Mouse (Mus musculus) kidney, postnatal 0 days (tissue): ENCODE measurements around the gene Mybbp1a. TPM values are rescaled to one million over a fixed set of nuclear protein-coding genes. Genes with fewer than 3 reads are reported as not detected.

ENCODE experiments used
- ATAC-seq: fragments of 200-750 bp; cut with Nextera tagmentation; replicated peaks from 2 replicates; pipeline ENCODE4 v1.8.0; 2017; ENCODE audit warnings: low read depth, moderate number of reproducible peaks, moderate TSS enrichment, moderate library complexity; ENCODE audit not compliant: low FRiP score
- DNase-seq: peaks from one replicate; pipeline ENCODE4 v3.0.0-alpha.2; 2016; ENCODE audit warnings: low spot score
- H3K27ac ChIP-seq: fragments of 300-500 bp; sonication (generic); 2 replicates; pipeline ENCODE4 v1.5.1; 2014; ENCODE audit warnings: mild to moderate bottlenecking
- H3K27me3 ChIP-seq: fragments of 300-500 bp; sonication (generic); 2 replicates; pipeline ENCODE4 v1.6.1; 2014; ENCODE audit warnings: low read length, mixed read lengths; ENCODE audit not compliant: insufficient read depth
- H3K36me3 ChIP-seq: fragments of 300-500 bp; sonication (generic); 2 replicates; pipeline ENCODE4 v1.6.1; 2014; ENCODE audit warnings: low read length, mixed read lengths; ENCODE audit not compliant: insufficient read depth
- H3K4me1 ChIP-seq: fragments of 300-500 bp; sonication (generic); replicated peaks from 2 replicates; pipeline ENCODE4 v1.6.1; 2014; ENCODE audit warnings: antibody characterized with exemption, low read length, mixed read lengths; ENCODE audit not compliant: insufficient read depth
- H3K4me2 ChIP-seq: fragments of 300-500 bp; sonication (generic); 2 replicates; pipeline ENCODE4 v1.6.1; 2014; ENCODE audit warnings: mild to moderate bottlenecking, low read length, moderate library complexity, mixed read lengths
- H3K4me3 ChIP-seq: fragments of 300-500 bp; sonication (generic); replicated peaks from 2 replicates; pipeline ENCODE4 v1.5.1; 2014; ENCODE audit warnings: low read depth, low read length
- H3K9ac ChIP-seq: fragments of 300-500 bp; sonication (generic); 2 replicates; pipeline ENCODE4 v1.6.1; 2014; ENCODE audit warnings: low read depth, low read length
- H3K9me3 ChIP-seq: fragments of 300-500 bp; sonication (generic); replicated peaks from 2 replicates; pipeline ENCODE4 v1.6.1; 2016; ENCODE audit warnings: low read length, inconsistent platforms, mixed read lengths
- CTCF ChIP-seq: IDR thresholded peaks from 2 replicates; pipeline ENCODE4 v1.5.1; 2016; ENCODE audit warnings: antibody characterized with exemption, low read depth, mild to moderate bottlenecking, moderate library complexity
- WGBS: fragments of 180-500 bp; shearing (Covaris S2); extraction: QIAGEN DNeasy Blood & Tissue Kit; methylation state at CpG from one replicate; pipeline ENCODE4 v1.1.7; 2014; 5-methylcytosine and 5-hydroxymethylcytosine counted together
- polyA plus RNA-seq: library from polyadenylated mRNA; unstranded; fragments of >200 nt; fragmentation: Nextera tagmentation; extraction: Ambion mirVana; gene quantifications from 2 replicates; pipeline ENCODE4 v1.2.1, GENCODE M21; 2015

Mybbp1a gene
- polyA plus RNA-seq, 1 experiment from 2014 or later = 109 TPM

GRCm38 (mm10) chr11:72477653-72478052, 36.5 kb downstream of the Mybbp1a start:
- no peak for DNase-seq
- no peaks in the 10 kb centered on the region for H3K36me3 ChIP-seq
- peaks cover 7% of the 10 kb centered on the region; the same call in 1 of the 2 replicates for H3K4me1 ChIP-seq
- H3K27ac ChIP-seq = peak overlapping the region; percentile 34; the same call in 1 of the 2 replicates
- no peaks in the 10 kb centered on the region for H3K27me3 ChIP-seq
- no peak for ATAC-seq
- no peak overlapping the region for H3K4me3 ChIP-seq
- H3K9me3 ChIP-seq = no peaks in the 10 kb centered on the region
- H3K4me2 ChIP-seq = no peak overlapping the region
- H3K9ac ChIP-seq = no peak overlapping the region
- TF ChIP-seq CTCF = no peak
- 92% methylated on average over 1 of the region's 1 CpGs for WGBS

- TF ChIP-seq CTCF = no peak
- ATAC-seq (no peak), DNase-seq (no peak)
- H3K4me1 ChIP-seq = peaks cover 7% of the 10 kb centered on the region; the same call in 1 of the 2 replicates
- H3K9ac ChIP-seq = no peak overlapping the region
- no peak overlapping the region for H3K4me2 ChIP-seq
- no peaks in the 10 kb centered on the region for H3K9me3 ChIP-seq
- no peaks in the 10 kb centered on the region for H3K27me3 ChIP-seq
- no peak overlapping the region for H3K4me3 ChIP-seq
- WGBS = 50% methylated on average over 6 of the region's 6 CpGs
- H3K36me3 ChIP-seq = no peaks in the 10 kb centered on the region
- peak overlapping the region; percentile 34; the same call in 1 of the 2 replicates for H3K27ac ChIP-seq
These were observed 37.1 kb downstream of the Mybbp1a start for GRCm38 (mm10) chr11:72478228-72478627.

GRCm38 (mm10) chr11:72479499-72479898, 38.3 kb downstream of the Mybbp1a start:
- H3K9me3 ChIP-seq = no peaks in the 10 kb centered on the region
- no peak overlapping the region for H3K27ac ChIP-seq
- no peak for TF ChIP-seq CTCF
- no peak overlapping the region for H3K4me2 ChIP-seq
- no peak overlapping the region for H3K9ac ChIP-seq
- H3K4me3 ChIP-seq = no peak overlapping the region
- H3K27me3 ChIP-seq = no peaks in the 10 kb centered on the region
- 79% methylated on average over 2 of the region's 2 CpGs for WGBS
- DNase-seq (no peak), ATAC-seq (no peak)
- H3K36me3 ChIP-seq = no peaks in the 10 kb centered on the region
- H3K4me1 ChIP-seq = peaks cover 7% of the 10 kb centered on the region; the same call in 1 of the 2 replicates

- TF ChIP-seq CTCF = no peak
- Histone ChIP-seq H3K36me3 (no peaks in the 10 kb centered on the region), H3K4me2 (no peak overlapping the region), H3K9ac (no peak overlapping the region), H3K27me3 (no peaks in the 10 kb centered on the region), H3K27ac (no peak overlapping the region), H3K4me1 (peaks cover 7% of the 10 kb centered on the region; the same call in 1 of the 2 replicates), H3K4me3 (no peak overlapping the region), H3K9me3 (no peaks in the 10 kb centered on the region)
- DNase-seq (no peak), ATAC-seq (no peak)
- 73% methylated on average over 5 of the region's 5 CpGs for WGBS
These were observed 40.2 kb downstream of the Mybbp1a start for GRCm38 (mm10) chr11:72481313-72481712.

- no peak overlapping the region for H3K4me2 ChIP-seq
- DNase-seq (no peak), ATAC-seq (no peak)
- H3K4me3 ChIP-seq = no peak overlapping the region
- H3K27me3 ChIP-seq = no peaks in the 10 kb centered on the region
- no peak for TF ChIP-seq CTCF
- H3K27ac ChIP-seq = no peak overlapping the region
- H3K9me3 ChIP-seq = no peaks in the 10 kb centered on the region
- H3K9ac ChIP-seq = no peak overlapping the region
- WGBS = 83% methylated on average over 4 of the region's 4 CpGs
- no peaks in the 10 kb centered on the region for H3K36me3 ChIP-seq
- peaks cover 7% of the 10 kb centered on the region; the same call in 1 of the 2 replicates for H3K4me1 ChIP-seq
These were observed 40.8 kb downstream of the Mybbp1a start for GRCm38 (mm10) chr11:72481952-72482351.

- WGBS = 42% methylated on average over 6 of the region's 6 CpGs
- Histone ChIP-seq H3K4me2 (no peak overlapping the region), H3K9me3 (no peaks in the 10 kb centered on the region), H3K27ac (no peak overlapping the region), H3K9ac (no peak overlapping the region), H3K4me3 (no peak overlapping the region), H3K4me1 (0 out of 2 replicates have a peak, but pooled peaks cover 8% of the 10 kb centered on the region), H3K27me3 (no peaks in the 10 kb centered on the region), H3K36me3 (no peaks in the 10 kb centered on the region)
- ATAC-seq (no peak), DNase-seq (no peak)
- no peak for TF ChIP-seq CTCF
These were observed 43.4 kb downstream of the Mybbp1a start for GRCm38 (mm10) chr11:72484549-72484948.

- no peak overlapping the region for H3K9ac ChIP-seq
- ATAC-seq (no peak), DNase-seq (no peak)
- no peak for TF ChIP-seq CTCF
- 74% methylated on average over 5 of the region's 5 CpGs for WGBS
- H3K9me3 ChIP-seq = no peaks in the 10 kb centered on the region
- H3K4me2 ChIP-seq = no peak overlapping the region
- 0 out of 2 replicates have a peak, but pooled peaks cover 8% of the 10 kb centered on the region for H3K4me1 ChIP-seq
- H3K27ac ChIP-seq = no peak overlapping the region
- no peaks in the 10 kb centered on the region for H3K27me3 ChIP-seq
- no peaks in the 10 kb centered on the region for H3K36me3 ChIP-seq
- no peak overlapping the region for H3K4me3 ChIP-seq
These were observed 44.0 kb downstream of the Mybbp1a start for GRCm38 (mm10) chr11:72485157-72485556.
